Mouse (Mus musculus): ENCODE measurements at regions not wholly inside any gene's neighbourhood (a gene's known extent, or its start where the extent isn't known, plus 50 kb on each side); places are given as distances from the start of the nearest gene placed in this dataset.

DNA sequence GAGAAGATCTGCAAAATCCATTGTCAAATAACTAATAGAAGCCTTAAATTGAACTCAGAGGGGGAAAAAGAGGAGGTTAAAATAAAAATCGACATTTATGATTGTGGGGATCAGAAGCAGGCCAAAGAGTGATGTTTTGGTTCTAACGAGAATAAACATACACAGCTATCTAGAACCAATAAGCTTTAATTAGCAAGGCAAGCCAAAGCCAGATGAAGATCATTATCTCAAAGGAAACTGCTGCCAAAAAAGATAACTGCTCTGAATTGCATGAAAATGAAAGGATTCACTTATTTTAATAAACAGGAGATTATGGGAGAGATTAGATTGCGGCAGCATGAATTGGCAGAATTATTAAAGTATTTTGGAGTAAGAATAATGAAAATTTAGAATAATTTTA is 716.8 kb downstream of the Stpg2 start:
- ATAC-seq (ENCODE audit: low read depth): no peak
- Histone ChIP-seq H3K27ac (ENCODE audit: low read length) (no peak overlapping the region), H3K9ac (ENCODE audit: low read length) (no peak overlapping the region), H3K4me2 (ENCODE audit: low read depth, low read length) (no peak overlapping the region), H3K9me3 (ENCODE audit: control insufficient read depth, low read length) (no peaks in the 10 kb centered on the region), H3K27me3 (ENCODE audit: control insufficient read depth, insufficient read depth, low read depth, low read length) (no peaks in the 10 kb centered on the region), H3K4me1 (replicated peaks; ENCODE audit: control insufficient read depth, insufficient read depth, low read length) (no peaks in the 10 kb centered on the region), H3K36me3 (ENCODE audit: control insufficient read depth, insufficient read depth, low read length) (no peaks in the 10 kb centered on the region), H3K4me3 (ENCODE audit: low read length) (no peak overlapping the region)
- WGBS: 55% methylated on average over 3 of the region's 3 CpGs

DNA sequence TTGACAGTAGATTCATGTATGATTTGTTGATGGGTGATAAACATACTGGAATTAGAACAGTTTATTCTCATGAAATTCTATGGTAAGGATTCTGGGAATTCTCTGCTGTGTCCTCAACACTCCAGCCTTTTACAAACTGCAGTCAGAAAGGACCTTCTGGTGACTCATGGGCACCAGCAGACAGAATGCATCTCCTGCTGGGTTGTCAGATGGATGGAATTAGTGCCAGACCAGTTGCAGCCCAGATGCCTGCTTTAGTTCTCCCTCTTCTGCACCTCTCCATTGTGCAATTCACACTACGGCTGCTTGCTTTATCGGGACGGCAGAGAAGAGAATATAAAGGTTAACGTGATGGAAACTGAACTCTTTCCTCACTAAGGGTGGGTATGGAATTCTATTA is 727.5 kb downstream of the Stpg2 start:
- Histone ChIP-seq H3K27ac (ENCODE audit: low read length) (no peak overlapping the region), H3K9me3 (ENCODE audit: control insufficient read depth, low read length) (no peaks in the 10 kb centered on the region), H3K4me1 (replicated peaks; ENCODE audit: control insufficient read depth, insufficient read depth, low read length) (no peaks in the 10 kb centered on the region), H3K9ac (ENCODE audit: low read length) (no peak overlapping the region), H3K4me3 (ENCODE audit: low read length) (no peak overlapping the region), H3K36me3 (ENCODE audit: control insufficient read depth, insufficient read depth, low read length) (no peaks in the 10 kb centered on the region), H3K27me3 (ENCODE audit: control insufficient read depth, insufficient read depth, low read depth, low read length) (no peaks in the 10 kb centered on the region), H3K4me2 (ENCODE audit: low read depth, low read length) (no peak overlapping the region)
- 79% methylated on average over 4 of the region's 4 CpGs for WGBS
- no peak for ATAC-seq (ENCODE audit: low read depth)

DNA sequence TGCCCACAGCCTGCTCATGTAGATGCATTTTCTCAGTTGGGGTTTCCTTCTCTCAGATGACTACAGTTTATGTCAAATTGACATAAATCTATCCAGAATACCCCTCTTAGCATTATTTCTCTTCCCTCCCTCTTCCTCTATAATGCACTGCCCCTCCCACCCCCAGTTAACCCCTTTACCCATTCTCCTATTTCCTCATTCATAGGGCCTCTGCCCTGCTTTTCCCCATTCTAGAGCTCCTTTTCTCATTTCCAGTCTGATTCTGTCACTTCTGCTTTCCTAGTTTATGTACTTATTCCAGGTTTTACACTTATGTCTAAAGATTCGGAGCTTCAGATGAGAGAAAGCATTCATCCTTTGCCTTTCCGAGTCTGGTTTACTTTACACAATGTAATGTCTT is 740.7 kb downstream of the Stpg2 start:
- ATAC-seq (ENCODE audit: low read depth): no peak
- H3K4me1 ChIP-seq (replicated peaks; ENCODE audit: control insufficient read depth, insufficient read depth, low read length): no peaks in the 10 kb centered on the region
- H3K4me2 ChIP-seq (ENCODE audit: low read depth, low read length): no peak overlapping the region
- H3K4me3 ChIP-seq (ENCODE audit: low read length): no peak overlapping the region
- H3K9ac ChIP-seq (ENCODE audit: low read length): no peak overlapping the region
- H3K27ac ChIP-seq (ENCODE audit: low read length): no peak overlapping the region
- H3K27me3 ChIP-seq (ENCODE audit: control insufficient read depth, insufficient read depth, low read depth, low read length): no peaks in the 10 kb centered on the region
- no peaks in the 10 kb centered on the region for H3K9me3 ChIP-seq (ENCODE audit: control insufficient read depth, low read length)
- 88% methylated on average over 2 of the region's 2 CpGs for WGBS
- H3K36me3 ChIP-seq (ENCODE audit: control insufficient read depth, insufficient read depth, low read length): no peaks in the 10 kb centered on the region

DNA sequence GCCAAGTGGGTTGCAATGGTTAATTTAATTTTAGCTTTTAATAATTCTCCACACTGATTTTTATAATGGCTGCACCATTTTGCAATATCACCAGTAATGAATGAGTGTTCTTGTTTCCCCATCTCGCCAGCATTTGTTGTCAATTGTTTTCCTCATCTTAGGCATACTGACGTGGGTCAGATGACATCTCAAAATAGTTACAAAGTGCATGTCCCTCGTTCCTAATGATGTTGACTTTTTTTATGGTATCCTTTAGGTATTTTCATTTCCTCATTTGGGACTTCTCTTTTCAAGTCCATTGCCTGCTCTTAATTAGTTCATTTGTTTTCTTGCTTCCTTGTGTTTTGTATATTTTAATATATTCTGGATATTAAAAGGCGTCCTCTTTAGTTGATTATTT is 741.8 kb downstream of the Stpg2 start:
- Histone ChIP-seq H3K9me3 (ENCODE audit: control insufficient read depth, low read length) (no peaks in the 10 kb centered on the region), H3K4me1 (replicated peaks; ENCODE audit: control insufficient read depth, insufficient read depth, low read length) (no peaks in the 10 kb centered on the region), H3K4me3 (ENCODE audit: low read length) (no peak overlapping the region), H3K9ac (ENCODE audit: low read length) (no peak overlapping the region), H3K27me3 (ENCODE audit: control insufficient read depth, insufficient read depth, low read depth, low read length) (no peaks in the 10 kb centered on the region), H3K4me2 (ENCODE audit: low read depth, low read length) (no peak overlapping the region), H3K36me3 (ENCODE audit: control insufficient read depth, insufficient read depth, low read length) (no peaks in the 10 kb centered on the region), H3K27ac (ENCODE audit: low read length) (no peak overlapping the region)
- WGBS: 67% methylated on average over 4 of the region's 4 CpGs
- ATAC-seq (ENCODE audit: low read depth): no peak

DNA sequence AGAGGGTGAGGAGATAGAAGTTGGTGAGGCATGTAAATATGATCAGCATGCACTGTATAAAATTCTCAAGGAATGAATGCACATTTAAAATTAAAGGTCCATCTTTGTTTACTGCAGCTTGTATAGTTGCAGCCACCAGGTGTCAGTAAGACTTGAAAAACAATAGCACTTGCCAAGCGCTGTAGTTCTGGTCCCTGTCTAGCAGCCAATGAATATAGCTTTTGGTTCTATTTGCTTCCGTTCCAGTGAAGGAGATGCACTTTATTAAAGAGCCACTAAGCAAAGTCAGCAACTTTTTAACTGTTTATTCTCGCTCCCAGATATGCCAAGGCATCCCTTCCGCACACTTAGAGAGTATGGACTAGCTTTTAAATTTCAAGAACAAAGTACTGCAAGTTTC is 743.6 kb downstream of the Stpg2 start:
- Histone ChIP-seq H3K27me3 (ENCODE audit: control insufficient read depth, insufficient read depth, low read depth, low read length) (no peaks in the 10 kb centered on the region), H3K36me3 (ENCODE audit: control insufficient read depth, insufficient read depth, low read length) (no peaks in the 10 kb centered on the region), H3K4me1 (replicated peaks; ENCODE audit: control insufficient read depth, insufficient read depth, low read length) (no peaks in the 10 kb centered on the region), H3K27ac (ENCODE audit: low read length) (no peak overlapping the region), H3K4me2 (ENCODE audit: low read depth, low read length) (no peak overlapping the region), H3K9ac (ENCODE audit: low read length) (no peak overlapping the region), H3K9me3 (ENCODE audit: control insufficient read depth, low read length) (no peaks in the 10 kb centered on the region), H3K4me3 (ENCODE audit: low read length) (no peak overlapping the region)
- ATAC-seq (ENCODE audit: low read depth): no peak
- WGBS: 50% methylated on average over 4 of the region's 4 CpGs

DNA sequence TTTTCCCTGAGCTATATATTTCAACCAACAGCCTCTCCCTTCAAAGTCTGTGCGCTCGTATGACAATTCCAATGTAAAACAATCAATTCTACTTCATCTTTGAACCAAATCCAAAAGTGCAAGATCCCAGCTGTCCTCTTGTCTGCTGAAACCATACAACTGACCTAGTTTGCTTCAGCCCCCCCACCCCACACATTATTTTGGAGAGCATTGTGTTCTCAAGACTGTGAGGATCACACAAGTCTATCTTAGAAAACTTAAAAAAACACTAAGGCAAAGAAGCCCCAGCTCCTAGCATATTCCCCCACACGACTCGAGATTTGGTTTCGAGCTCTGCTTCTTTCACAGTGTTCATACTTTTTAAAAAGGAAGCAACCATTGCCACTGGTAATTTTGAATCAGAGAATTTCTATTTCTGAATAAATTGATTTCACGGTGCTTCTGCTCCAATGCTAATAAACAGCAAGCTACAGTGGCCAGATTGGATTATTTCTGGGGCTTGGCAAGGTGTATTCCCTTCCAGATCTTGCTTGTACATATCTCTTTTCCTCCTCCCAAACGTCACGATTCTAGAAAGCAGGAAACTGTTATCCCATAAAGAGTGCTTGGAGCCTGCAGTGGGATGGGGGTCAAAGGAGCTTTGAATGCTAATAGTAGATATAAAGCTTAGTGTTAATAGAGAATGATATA is 744.7 kb downstream of the Stpg2 start:
- no peak overlapping the region for H3K27ac ChIP-seq (ENCODE audit: low read length)
- H3K4me3 ChIP-seq (ENCODE audit: low read length): no peak overlapping the region
- no peaks in the 10 kb centered on the region for H3K9me3 ChIP-seq (ENCODE audit: control insufficient read depth, low read length)
- H3K27me3 ChIP-seq (ENCODE audit: control insufficient read depth, insufficient read depth, low read depth, low read length): no peaks in the 10 kb centered on the region
- H3K9ac ChIP-seq (ENCODE audit: low read length): no peak overlapping the region
- 65% methylated on average over 8 of the region's 8 CpGs for WGBS
- ATAC-seq (ENCODE audit: low read depth): no peak
- H3K4me2 ChIP-seq (ENCODE audit: low read depth, low read length): no peak overlapping the region
- no peaks in the 10 kb centered on the region for H3K4me1 ChIP-seq (replicated peaks; ENCODE audit: control insufficient read depth, insufficient read depth, low read length)
- H3K36me3 ChIP-seq (ENCODE audit: control insufficient read depth, insufficient read depth, low read length): no peaks in the 10 kb centered on the region

DNA sequence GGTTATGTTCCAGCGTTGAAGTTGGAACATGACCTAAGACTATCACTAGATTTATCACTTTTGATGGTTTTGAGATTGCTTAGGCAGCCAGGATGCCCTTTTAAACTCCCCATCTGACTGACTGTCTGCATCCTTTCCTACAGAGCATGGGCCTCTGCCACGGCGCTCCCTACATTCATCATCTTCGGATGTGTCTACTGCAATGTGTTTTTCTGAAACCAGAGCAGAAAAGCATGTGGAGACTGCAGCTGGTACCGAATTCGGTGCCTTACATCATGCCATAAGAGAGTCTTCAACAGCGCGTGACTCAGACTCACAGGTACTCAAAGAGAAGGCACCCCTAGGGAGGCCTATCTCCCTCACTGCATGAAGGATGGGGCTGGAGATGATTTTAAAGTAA is 746.0 kb downstream of the Stpg2 start:
- H3K36me3 ChIP-seq (ENCODE audit: control insufficient read depth, insufficient read depth, low read length): no peaks in the 10 kb centered on the region
- H3K4me1 ChIP-seq (replicated peaks; ENCODE audit: control insufficient read depth, insufficient read depth, low read length): no peaks in the 10 kb centered on the region
- H3K27me3 ChIP-seq (ENCODE audit: control insufficient read depth, insufficient read depth, low read depth, low read length): no peaks in the 10 kb centered on the region
- no peak for ATAC-seq (ENCODE audit: low read depth)
- no peak overlapping the region for H3K4me2 ChIP-seq (ENCODE audit: low read depth, low read length)
- WGBS: 70% methylated on average over 8 of the region's 8 CpGs
- no peaks in the 10 kb centered on the region for H3K9me3 ChIP-seq (ENCODE audit: control insufficient read depth, low read length)
- H3K9ac ChIP-seq (ENCODE audit: low read length): no peak overlapping the region
- no peak overlapping the region for H3K4me3 ChIP-seq (ENCODE audit: low read length)
- H3K27ac ChIP-seq (ENCODE audit: low read length): no peak overlapping the region

DNA sequence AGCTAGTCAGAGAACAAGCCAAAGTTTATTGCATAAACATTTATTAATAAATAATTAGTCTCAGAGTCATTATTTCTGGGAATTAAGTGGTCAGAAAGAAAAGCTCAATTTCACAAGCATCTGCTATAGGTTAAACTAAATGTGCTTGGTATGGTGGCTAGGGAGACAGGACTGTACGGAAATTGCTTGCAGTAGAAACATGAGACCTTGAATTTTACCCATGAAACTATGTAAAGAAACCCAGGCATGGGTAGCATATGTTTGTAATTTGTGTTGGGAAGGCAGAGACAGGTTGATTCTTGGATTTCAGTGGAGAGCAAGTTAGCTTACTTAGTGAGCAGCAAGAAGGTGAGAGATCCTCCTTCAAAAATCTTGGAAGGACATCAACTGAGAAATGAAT is 772.7 kb downstream of the Stpg2 start:
- Histone ChIP-seq H3K36me3 (ENCODE audit: control insufficient read depth, insufficient read depth, low read length) (no peaks in the 10 kb centered on the region), H3K27ac (ENCODE audit: low read length) (no peak overlapping the region), H3K9me3 (ENCODE audit: control insufficient read depth, low read length) (no peaks in the 10 kb centered on the region), H3K27me3 (ENCODE audit: control insufficient read depth, insufficient read depth, low read depth, low read length) (no peaks in the 10 kb centered on the region), H3K4me2 (ENCODE audit: low read depth, low read length) (no peak overlapping the region), H3K9ac (ENCODE audit: low read length) (no peak overlapping the region), H3K4me3 (ENCODE audit: low read length) (no peak overlapping the region), H3K4me1 (replicated peaks; ENCODE audit: control insufficient read depth, insufficient read depth, low read length) (no peaks in the 10 kb centered on the region)
- ATAC-seq (ENCODE audit: low read depth): no peak
- 75% methylated on average over 1 of the region's 1 CpGs for WGBS

DNA sequence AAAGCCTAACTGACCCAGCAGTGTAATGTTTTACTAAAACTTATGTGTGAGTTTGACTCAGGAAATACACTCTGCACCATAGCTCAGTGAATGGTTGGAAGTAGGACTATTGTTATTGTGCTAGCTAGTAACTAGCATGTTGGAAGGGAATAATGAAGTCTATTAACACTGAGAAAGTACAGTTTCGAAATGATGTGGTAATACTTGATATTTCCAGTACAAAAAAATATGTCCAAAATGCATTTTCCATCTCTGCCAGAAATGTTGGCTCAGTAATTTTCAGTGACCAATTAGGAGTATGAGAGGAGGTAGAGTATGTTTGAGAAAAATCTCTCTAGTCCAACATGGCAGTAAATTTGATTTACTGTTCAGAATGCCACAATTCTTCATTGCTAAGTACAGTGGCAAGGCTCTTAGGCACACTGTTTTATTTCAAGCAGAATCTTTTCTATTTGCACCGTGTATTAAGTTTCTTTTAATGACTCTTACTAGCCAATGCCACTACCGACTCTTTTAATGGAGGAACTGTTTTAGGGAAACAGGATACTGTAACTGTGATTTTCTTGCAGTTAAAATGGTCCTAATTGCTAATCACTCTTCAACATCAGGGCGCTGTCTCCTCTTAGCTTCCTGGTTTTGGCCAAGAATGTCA is 780.5 kb downstream of the Stpg2 start:
- H3K36me3 ChIP-seq (ENCODE audit: control insufficient read depth, insufficient read depth, low read length): no peaks in the 10 kb centered on the region
- no peak overlapping the region for H3K4me3 ChIP-seq (ENCODE audit: low read length)
- 71% methylated on average over 4 of the region's 4 CpGs for WGBS
- no peaks in the 10 kb centered on the region for H3K27me3 ChIP-seq (ENCODE audit: control insufficient read depth, insufficient read depth, low read depth, low read length)
- no peak overlapping the region for H3K27ac ChIP-seq (ENCODE audit: low read length)
- no peak for ATAC-seq (ENCODE audit: low read depth)
- H3K9ac ChIP-seq (ENCODE audit: low read length): no peak overlapping the region
- H3K4me1 ChIP-seq (replicated peaks; ENCODE audit: control insufficient read depth, insufficient read depth, low read length): no peaks in the 10 kb centered on the region
- no peak overlapping the region for H3K4me2 ChIP-seq (ENCODE audit: low read depth, low read length)
- H3K9me3 ChIP-seq (ENCODE audit: control insufficient read depth, low read length): no peaks in the 10 kb centered on the region
